Mouse (Mus musculus) retina, adult 2 months (tissue): ENCODE results near the gene Dagla.

Experiments used
- DNase-seq: peaks from one replicate; pipeline ENCODE4 v3.0.0-alpha.2; 2012; ENCODE audit warnings: low read depth, low spot score

Dagla gene

GRCm38 (mm10) chr19:10280771-10281540, 23.7 kb downstream of the Dagla start:
- peak; percentile 32 for DNase-seq

DNA sequence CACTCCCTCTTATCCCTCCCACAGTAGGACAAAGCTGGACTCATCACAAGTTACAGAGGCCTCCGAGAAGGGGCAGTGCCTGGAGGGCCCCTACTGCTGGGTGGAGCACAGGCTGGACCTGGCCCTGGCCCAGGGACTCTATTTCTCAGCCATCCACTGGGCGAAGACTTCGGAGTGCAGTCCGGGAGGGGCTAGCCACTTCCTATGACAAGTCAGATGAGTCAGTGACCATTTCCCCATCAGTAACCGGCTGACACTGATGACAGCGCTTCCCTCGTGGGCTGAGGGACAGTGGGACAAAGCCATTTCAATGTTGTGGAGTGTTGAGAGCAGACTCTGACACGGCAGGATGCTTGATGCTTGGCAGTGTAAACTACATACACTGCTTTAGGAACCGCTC, 25.0 kb downstream of the Dagla start:
- no peak for DNase-seq

DNA sequence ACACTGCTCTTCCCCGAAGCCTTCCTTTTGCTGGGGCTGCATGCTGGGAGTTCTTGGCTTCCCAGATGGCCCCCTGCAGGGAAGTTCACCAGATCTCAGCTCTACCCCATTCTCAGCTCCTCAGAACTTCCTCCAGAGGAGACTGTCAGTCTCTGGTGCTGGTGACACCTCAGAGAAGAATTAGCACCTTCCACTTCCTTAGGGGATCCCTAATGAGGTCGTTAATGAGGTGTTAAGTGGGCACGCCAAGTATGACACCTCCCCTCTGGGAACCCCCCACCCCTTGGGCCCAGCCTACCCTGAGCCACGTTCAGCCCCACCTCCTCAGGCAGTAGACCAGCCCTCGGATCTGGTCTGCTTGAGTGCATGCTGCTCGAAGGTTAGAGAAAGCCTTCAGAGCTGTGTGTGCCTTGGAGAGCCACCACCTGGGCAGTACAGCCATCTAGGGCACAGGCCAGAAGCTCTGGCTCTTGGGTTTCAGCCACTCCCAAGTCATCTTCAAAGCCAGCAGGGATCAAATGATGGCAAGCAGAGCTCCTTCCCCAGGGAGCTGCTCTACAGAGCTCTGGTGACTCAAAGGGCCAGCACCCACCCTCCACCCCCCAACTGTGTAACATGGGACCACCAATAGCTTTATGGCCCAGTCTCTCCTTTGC, 25.9 kb downstream of the Dagla start:
- no peak for DNase-seq

DNA sequence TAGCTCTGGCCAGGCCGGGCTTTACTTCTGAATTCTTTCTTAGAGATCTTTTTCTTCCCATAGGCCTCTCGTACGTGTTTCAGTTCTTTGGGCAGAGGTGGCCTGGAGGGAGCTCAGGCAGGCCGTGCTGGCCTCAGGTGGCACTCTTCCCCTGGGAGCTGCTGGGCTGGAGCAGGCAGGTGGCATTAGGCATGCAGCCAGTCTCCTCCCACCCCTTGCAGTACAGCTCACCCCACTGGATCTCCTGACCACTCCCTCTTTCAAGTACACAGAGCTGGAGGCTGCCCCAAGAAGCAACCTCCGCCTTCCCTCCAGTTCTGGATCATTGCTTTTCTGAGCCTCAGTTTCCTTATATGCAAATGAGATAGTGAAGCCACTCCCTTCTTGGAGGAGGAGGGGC, 26.9 kb downstream of the Dagla start:
- DNase-seq, result no peak

DNA sequence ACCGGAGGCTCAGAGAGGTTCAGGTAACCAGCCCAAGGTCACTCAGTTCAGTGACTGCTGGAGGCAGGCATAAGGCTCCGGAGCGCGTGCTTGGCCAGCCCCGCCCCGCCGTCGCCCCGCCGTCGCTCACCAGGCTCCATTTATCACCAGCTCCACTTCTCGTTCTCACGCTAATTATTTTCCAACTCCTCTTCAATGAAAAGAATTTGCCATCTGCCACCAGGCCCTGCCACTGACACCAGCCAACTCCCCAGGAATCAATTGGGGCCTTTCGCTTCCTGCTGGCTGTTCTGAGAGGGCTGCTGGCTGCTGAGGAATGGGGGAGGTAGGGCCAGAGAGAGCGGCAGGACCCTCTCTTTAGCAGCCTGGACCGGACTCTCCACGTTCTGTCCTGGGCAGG, 27.3 kb downstream of the Dagla start:
- no peak for DNase-seq

DNA sequence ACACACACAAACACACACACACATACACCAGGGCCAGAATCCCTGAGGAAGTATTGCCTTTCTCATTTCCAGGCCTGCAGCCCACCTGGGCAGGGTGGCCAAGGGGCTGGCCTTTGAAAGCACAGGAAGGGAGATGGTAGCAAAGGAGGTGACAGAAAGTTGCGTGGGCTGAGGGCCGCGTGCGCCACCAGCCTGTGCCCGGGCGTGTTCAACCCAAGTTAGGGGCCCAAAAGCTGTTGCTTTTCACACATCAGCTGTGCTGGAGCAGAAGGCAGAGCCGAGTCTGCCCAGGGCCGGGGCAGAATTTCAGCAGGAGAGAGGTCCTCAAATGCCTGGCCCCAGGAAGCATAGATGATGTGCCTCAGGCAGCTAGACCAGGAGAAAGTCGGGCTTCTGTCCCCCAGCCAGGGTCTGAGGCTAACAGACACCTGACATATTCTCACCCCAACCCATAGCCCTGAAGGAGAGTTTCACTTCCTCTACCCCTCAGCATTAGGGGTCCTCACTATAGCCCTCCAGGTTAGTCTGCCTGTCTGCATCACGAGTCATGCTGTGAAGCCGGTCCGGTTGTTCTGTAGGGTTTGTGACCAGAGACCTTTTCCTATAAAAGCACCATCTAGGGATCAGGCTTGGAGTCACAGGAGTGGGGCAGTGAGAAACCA, 28.1 kb downstream of the Dagla start:
- DNase-seq, result no peak

GRCm38 (mm10) chr19:10274056-10274455, 30.6 kb downstream of the Dagla start:
- DNase-seq, result no peak

GRCm38 (mm10) chr19:10272746-10273145, 31.9 kb downstream of the Dagla start:
- DNase-seq, result no peak

GRCm38 (mm10) chr19:10271592-10271991, 33.1 kb downstream of the Dagla start:
- DNase-seq, result no peak

- no peak for DNase-seq
These were observed 34.3 kb downstream of the Dagla start for GRCm38 (mm10) chr19:10270356-10270755.

DNA sequence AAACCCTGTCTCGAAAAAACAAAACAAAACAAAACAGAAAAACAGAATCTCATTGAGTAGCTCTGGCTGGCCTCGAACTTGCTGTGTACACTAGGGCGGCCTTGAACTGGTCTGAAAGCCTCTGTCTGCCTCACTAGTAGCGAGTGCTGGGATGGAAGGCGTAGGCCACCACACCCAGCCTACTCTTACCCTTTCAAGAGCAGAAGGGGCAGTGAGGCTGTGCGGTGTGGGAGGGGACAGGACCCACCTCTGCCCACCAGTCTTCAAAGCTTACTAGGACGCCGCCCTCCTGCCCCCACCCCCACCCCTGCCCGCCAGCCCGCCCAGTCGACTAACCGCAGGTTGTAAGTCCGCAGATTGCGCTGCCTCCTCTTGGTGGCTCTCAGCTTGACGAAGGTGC, 35.8 kb downstream of the Dagla start:
- DNase-seq, result no peak

DNA sequence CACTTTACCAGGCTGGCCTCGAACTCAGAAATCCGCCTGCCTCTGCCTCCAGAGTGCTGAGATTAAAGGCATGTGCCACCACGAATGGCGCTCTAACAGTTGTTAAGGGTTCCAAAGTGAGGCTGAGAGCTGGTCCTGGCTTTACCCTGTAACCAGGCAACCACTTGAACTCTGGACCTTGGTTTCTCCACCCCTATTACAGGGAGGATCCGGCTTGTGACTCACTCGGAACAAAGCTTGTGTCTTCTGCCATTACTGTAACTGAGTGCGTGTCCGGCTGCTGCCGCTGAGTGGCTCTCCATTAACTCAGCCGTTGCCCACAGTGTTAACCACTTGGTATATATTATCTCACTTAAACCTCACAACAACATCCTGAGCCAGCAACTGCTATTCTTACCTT, 36.7 kb downstream of the Dagla start:
- no peak for DNase-seq

- DNase-seq, result no peak
These were observed 37.6 kb downstream of the Dagla start for GRCm38 (mm10) chr19:10267057-10267456.

GRCm38 (mm10) chr19:10266196-10266850, 38.4 kb downstream of the Dagla start:
- peak; percentile 25 for DNase-seq

GRCm38 (mm10) chr19:10261369-10261768, 43.3 kb downstream of the Dagla start:
- DNase-seq, result no peak

GRCm38 (mm10) chr19:10258279-10259011, 46.2 kb downstream of the Dagla start:
- DNase-seq, result peak; percentile 52

DNA sequence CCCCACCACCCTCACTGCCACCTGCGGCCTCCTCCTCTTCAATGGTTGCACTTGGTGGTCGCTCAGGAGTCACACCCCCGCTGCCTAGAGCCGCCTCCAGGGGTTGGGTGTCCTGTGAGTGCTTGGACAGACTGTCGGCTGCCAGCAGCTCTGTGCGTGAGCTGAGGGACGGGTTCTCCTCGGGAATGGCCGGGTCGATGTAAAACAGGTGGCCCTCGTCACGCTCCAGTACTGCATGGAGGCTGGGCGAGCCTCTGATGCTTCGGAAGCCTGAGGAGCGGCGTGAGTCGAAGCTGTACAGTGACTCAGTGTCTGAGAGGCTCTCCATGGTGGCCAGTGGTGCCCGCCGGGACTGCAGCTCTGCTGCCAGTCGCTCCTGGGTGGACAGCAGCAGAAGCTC, 56.5 kb downstream of the Dagla start:
- no peak for DNase-seq

- DNase-seq, result no peak
These were observed 57.5 kb downstream of the Dagla start for GRCm38 (mm10) chr19:10247165-10247564.

DNA sequence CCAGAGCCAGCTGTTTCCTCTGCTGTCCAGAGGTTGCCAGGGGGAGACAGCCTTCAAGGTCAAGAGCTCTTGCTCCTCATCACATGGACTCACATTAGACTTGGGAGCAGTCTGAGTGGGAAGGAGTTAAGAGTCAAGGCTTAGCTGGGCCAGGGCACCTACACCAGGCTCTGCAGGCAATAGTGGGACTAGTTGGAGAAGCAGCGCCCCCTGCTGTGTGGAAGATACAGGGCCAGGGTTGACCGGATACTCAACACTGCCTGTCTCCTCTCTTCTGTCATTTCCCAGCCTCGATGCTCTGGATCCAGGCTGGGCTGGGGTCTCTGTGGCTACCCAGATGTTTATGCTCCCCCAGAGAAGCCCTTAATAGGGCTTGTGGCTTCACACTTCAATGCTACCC, 60.5 kb downstream of the Dagla start:
- no peak for DNase-seq

DNA sequence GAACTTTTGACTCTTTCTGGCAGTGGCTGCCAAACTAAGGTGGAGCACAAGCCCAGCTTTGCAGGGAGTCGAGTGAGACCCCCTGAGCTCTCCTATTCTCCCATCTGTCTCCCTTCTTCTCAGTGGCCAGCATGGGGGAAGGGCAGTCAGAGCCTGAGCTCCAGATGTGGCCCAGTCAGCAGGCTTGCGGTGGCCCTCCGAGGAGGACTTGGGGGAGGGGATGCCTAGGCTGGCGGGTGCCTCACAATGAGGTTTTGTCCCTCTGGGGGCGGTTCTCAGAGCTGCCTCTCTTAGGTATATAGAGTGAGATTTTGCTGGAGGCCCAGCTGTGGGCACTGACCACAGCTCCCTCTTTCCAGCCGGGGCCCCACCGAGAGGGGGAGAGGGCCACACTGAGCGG, 61.8 kb downstream of the Dagla start:
- no peak for DNase-seq

DNA sequence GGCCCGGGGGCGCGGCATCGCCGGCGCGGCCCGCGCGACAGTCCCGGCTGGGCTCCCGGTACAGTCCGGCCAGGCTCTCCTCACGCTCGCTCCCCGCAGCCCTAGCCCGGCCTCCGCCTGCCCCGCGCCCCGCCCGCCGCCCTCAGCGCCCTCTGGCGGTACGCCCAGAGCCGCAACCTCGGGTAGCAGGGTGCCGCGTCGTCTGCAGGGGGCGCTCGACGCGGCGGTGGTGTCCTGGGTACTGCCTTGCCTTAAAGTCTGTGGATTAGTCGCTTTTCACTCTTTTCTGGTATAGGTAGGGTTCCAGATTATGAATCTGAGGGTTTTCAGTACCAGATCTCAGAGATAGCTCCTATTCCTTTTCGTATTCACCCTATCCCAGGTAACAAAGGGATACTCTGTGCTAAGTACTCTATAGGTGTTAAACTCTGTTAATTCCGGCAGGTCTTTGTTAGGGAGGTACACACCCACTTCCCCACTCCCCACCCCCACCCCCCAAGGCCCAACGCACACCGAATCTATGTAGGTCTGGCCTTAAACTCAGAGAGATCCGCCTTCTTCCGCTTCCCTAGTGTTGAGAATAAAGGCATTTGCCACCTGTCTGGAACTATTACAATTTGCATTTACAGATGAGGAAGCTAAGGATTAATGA, 63.9 kb downstream of the Dagla start, which contains the start of gene Myrf:
TSS of gene Myrf (minus strand) at position 95 of the 652 bp plus-strand sequence.
- DNase-seq, result peak; percentile 28
